ENCODE assay signal across 9 mouse cellular contexts in the genomic region with DNA sequence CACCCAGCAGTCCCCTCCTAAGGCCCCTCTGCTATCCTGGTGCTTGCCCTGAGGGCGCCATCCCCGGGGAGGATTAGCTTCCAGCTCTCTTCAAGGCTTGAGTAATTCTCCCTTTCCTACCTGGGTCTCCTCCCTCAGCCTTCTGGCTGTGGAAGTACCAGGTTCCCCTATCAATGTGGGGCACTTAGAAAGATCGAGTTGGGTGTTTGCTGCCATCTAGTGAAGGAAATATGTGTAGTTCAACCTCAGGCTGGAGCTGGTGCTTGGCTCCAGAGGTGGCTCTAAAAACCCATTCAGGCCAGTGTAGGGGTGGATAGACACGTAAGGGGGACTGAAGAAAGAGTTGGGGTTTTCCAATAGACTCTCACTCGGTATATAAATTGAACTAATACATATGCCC. TPM values are rescaled to one million over a fixed set of nuclear protein-coding genes. Genes with fewer than 3 reads are reported as not detected.
DNase-seq lines count a peak whose midpoint lies in the region; ATAC-seq lines count a peak whose summit lies in the region.
"Had no signal": no experiment of that assay in that cellular context is flagged by ENCODE, and none has a peak within 500 bp of the region (broad histone marks: within the 10 kb centered on the region; RNA-seq: fewer than 3 reads in every experiment).

No protein-coding gene starts in this region.

- H3K4me1 ChIP-seq in forebrain, embryonic 14.5 days (ENCODE audit: control insufficient read depth, insufficient read depth, low read length): no peaks in the 10 kb centered on the region
- peaks cover 3% of the 10 kb centered on the region; the same call in 1 of the 2 replicates for H3K4me1 ChIP-seq in neural tube, embryonic 14.5 days (ENCODE audit: control insufficient read depth, insufficient read depth, low read length)
- H3K4me1 ChIP-seq: midbrain, embryonic 12.5 days had no signal

- no peak overlapping the region for H3K4me2 ChIP-seq in forebrain, embryonic 14.5 days (ENCODE audit: low read length)
- no peak overlapping the region for H3K4me2 ChIP-seq in neural tube, embryonic 14.5 days (ENCODE audit: low read depth, low read length)
- H3K4me2 ChIP-seq: midbrain, embryonic 12.5 days had no signal

- no peak overlapping the region for H3K4me3 ChIP-seq in forebrain, embryonic 14.5 days (ENCODE audit: low read depth, low read length)
- H3K4me3 ChIP-seq in neural tube, embryonic 14.5 days (ENCODE audit: low read depth, low read length): no peak overlapping the region
- H3K4me3 ChIP-seq: midbrain, embryonic 12.5 days had no signal

- ATAC-seq in forebrain, embryonic 14.5 days: peak; percentile 62; the same call in 1 of the 2 replicates
- ATAC-seq in neural tube, embryonic 14.5 days (ENCODE audit: low read depth): peak; percentile 41; the same call in 1 of the 2 replicates

- H3K27me3 ChIP-seq in forebrain, embryonic 14.5 days (replicated peaks; ENCODE audit: control insufficient read depth, insufficient read depth, low read length): no peaks in the 10 kb centered on the region
- H3K27me3 ChIP-seq in neural tube, embryonic 14.5 days (ENCODE audit: control insufficient read depth, insufficient read depth, low read length): no peaks in the 10 kb centered on the region
- H3K27me3 ChIP-seq: midbrain, embryonic 12.5 days had no signal

- DNase-seq in cerebellum, postnatal 10 days: peak; percentile 61 to 67
- no peak for DNase-seq in cerebellum, adult 9-11 months
- DNase-seq in right cerebral cortex, adult 2 months (ENCODE audit: low spot score in 2 of 2): peak; percentile 33 to 37
- no peak for DNase-seq in right cerebral cortex, postnatal 25 days
- DNase-seq in forebrain, embryonic 14.5 days (ENCODE audit: low spot score): peak; percentile 84
- DNase-seq in layer of hippocampus, postnatal 14 days (ENCODE audit: low spot score in 2 of 2): peak; percentile 35 to 68
- no peak for DNase-seq in gastrocnemius, postnatal 4 days (ENCODE audit: low spot score in 2 of 2)

- 12% methylated on average over 5 of the region's 5 CpGs for WGBS in forebrain, embryonic 14.5 days
- 16% methylated on average over 5 of the region's 5 CpGs for WGBS in neural tube, embryonic 14.5 days

- no peaks in the 10 kb centered on the region for H3K9me3 ChIP-seq in forebrain, embryonic 14.5 days (replicated peaks; ENCODE audit: control insufficient read depth, low read length)
- no peaks in the 10 kb centered on the region for H3K9me3 ChIP-seq in neural tube, embryonic 14.5 days (ENCODE audit: control insufficient read depth, low read length)

- H3K36me3 ChIP-seq in forebrain, embryonic 14.5 days (ENCODE audit: control insufficient read depth, insufficient read depth, low read length): no peaks in the 10 kb centered on the region
- H3K36me3 ChIP-seq in neural tube, embryonic 14.5 days (ENCODE audit: control insufficient read depth, insufficient read depth, low read length): no peaks in the 10 kb centered on the region
- H3K36me3 ChIP-seq: midbrain, embryonic 12.5 days had no signal

- no peak overlapping the region for H3K27ac ChIP-seq in forebrain, embryonic 14.5 days (ENCODE audit: low read depth, low read length)
- no peak overlapping the region for H3K27ac ChIP-seq in neural tube, embryonic 14.5 days (ENCODE audit: low read depth, low read length)
- H3K27ac ChIP-seq: midbrain, embryonic 12.5 days had no signal

- H3K9ac ChIP-seq in forebrain, embryonic 14.5 days (ENCODE audit: low read length): no peak overlapping the region
- no peak overlapping the region for H3K9ac ChIP-seq in neural tube, embryonic 14.5 days (replicated peaks; ENCODE audit: low read depth, low read length)
- H3K9ac ChIP-seq: midbrain, embryonic 12.5 days had no signal

RNA-seq across cellular contexts. Expression of a gene that starts 32.4 kb away (rescaled TPM):
- polyA plus RNA-seq in forebrain, embryonic 14.5 days (2014; fragmentation: Nextera tagmentation; extraction: Ambion mirVana): 0.11 and 0.16 TPM in 2 replicates
- total RNA-seq in layer of hippocampus, postnatal 14 days (2021): not detected
- polyA plus RNA-seq in neural tube, embryonic 14.5 days (2014; fragmentation: Nextera tagmentation; extraction: Ambion mirVana): 0.03 and 9.8 TPM in 2 replicates
- under 1 TPM; 0.05 to 0.07 TPM for total RNA-seq in gastrocnemius, postnatal 4 days (2021)
- polyA plus RNA-seq: midbrain, embryonic 12.5 days had no signal

Comparison
In these comparisons a context has a peak if more than half of its experiments do, and no peak if none do; other contexts are left out.
1. DNase-seq: peak in cerebellum, postnatal 10 days (2 of 2), right cerebral cortex, adult 2 months (2 of 2), forebrain, embryonic 14.5 days (single experiment) and layer of hippocampus, postnatal 14 days (2 of 2); none in cerebellum, adult 9-11 months (single experiment), right cerebral cortex, postnatal 25 days (single experiment) and gastrocnemius, postnatal 4 days (0 of 2).